Mouse (Mus musculus): ENCODE results near the gene Clpb. TPM values are rescaled to one million over a fixed set of nuclear protein-coding genes. Genes with fewer than 3 reads are reported as not detected.

Gene Clpb
- polyA plus RNA-seq, 1 experiment from 2014 or later, result 41.0 TPM

DNA sequence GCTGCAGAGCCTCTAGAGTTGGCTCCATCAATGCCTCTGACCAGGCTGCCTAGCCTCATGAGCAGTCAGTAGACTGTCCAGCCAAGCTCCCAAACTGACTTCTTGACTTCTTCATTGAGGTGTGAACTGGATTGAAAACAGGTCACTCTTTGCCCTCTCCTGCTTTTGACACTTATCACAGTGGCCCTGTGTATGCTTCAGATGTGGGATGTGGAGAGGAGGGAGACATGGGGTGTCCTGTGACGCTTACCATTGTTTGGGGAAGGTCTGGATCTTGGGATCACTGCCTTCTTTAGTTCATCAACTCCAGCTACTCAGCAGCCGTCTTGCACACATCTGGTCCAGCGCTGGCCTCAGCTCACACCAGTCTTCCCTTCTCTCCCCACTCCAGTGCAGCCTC is 36.9 kb downstream of the Clpb start:
- Histone ChIP-seq H3K9ac (no peak overlapping the region), H3K4me2 (replicated peaks) (no peak overlapping the region), H3K4me1 (no peaks in the 10 kb centered on the region), H3K27me3 (replicated peaks) (no peaks in the 10 kb centered on the region), H3K27ac (no peak overlapping the region), H3K4me3 (no peak overlapping the region), H3K9me3 (no peaks in the 10 kb centered on the region), H3K36me3 (no peaks in the 10 kb centered on the region)
- ATAC-seq (ENCODE audit: low FRiP score, low read depth), result no peak
- WGBS, result 80% methylated on average over 3 of the region's 3 CpGs

GRCm38 (mm10) chr7:101702706-101703105 is 39.3 kb downstream of the Clpb start:
- ATAC-seq (ENCODE audit: low FRiP score, low read depth), result no peak
- WGBS, result 90% methylated on average over 5 of the region's 5 CpGs
- Histone ChIP-seq H3K27ac (no peak overlapping the region), H3K27me3 (replicated peaks) (no peaks in the 10 kb centered on the region), H3K4me3 (no peak overlapping the region), H3K4me2 (replicated peaks) (no peak overlapping the region), H3K9ac (no peak overlapping the region), H3K4me1 (no peaks in the 10 kb centered on the region), H3K36me3 (no peaks in the 10 kb centered on the region), H3K9me3 (no peaks in the 10 kb centered on the region)

- ATAC-seq (ENCODE audit: low FRiP score, low read depth), result no peak
- Histone ChIP-seq H3K27me3 (replicated peaks) (no peaks in the 10 kb centered on the region), H3K9ac (no peak overlapping the region), H3K36me3 (no peaks in the 10 kb centered on the region), H3K4me1 (no peaks in the 10 kb centered on the region), H3K27ac (no peak overlapping the region), H3K9me3 (no peaks in the 10 kb centered on the region), H3K4me2 (replicated peaks) (no peak overlapping the region), H3K4me3 (no peak overlapping the region)
- 94% methylated on average over 3 of the region's 3 CpGs for WGBS
These were observed 46.2 kb downstream of the Clpb start for GRCm38 (mm10) chr7:101709586-101709985.

DNA sequence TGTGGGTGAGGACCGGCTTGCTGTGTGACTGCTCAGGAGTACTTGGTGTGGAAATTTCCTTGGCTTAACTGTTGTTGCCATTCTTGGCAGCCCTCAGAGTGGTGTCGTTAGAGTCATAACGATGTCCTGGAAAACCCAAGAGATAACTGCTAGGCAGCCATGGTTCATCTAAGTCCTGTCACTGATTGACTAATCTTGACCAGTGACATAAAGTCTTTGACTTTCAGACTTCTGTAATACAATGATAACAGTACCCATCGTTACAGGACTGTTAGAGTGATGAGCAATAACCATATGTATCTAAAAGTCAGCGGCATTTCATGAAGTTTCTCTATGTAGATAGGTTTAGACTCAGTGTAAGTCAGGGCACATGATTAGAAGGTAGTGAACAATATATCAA is 46.8 kb downstream of the Clpb start:
- no peak overlapping the region for H3K9ac ChIP-seq
- no peak overlapping the region for H3K27ac ChIP-seq
- H3K4me1 ChIP-seq, result no peaks in the 10 kb centered on the region
- H3K27me3 ChIP-seq (replicated peaks), result no peaks in the 10 kb centered on the region
- no peak overlapping the region for H3K4me3 ChIP-seq
- H3K9me3 ChIP-seq, result no peaks in the 10 kb centered on the region
- no peaks in the 10 kb centered on the region for H3K36me3 ChIP-seq
- H3K4me2 ChIP-seq (replicated peaks), result no peak overlapping the region
- WGBS, result 95% methylated on average over 5 of the region's 5 CpGs
- ATAC-seq (ENCODE audit: low FRiP score, low read depth), result no peak

GRCm38 (mm10) chr7:101713828-101714400 is 50.5 kb downstream of the Clpb start:
- H3K9me3 ChIP-seq, result no peaks in the 10 kb centered on the region
- H3K4me1 ChIP-seq, result no peaks in the 10 kb centered on the region
- H3K9ac ChIP-seq, result no peak overlapping the region
- ATAC-seq (ENCODE audit: low FRiP score, low read depth), result no peak
- no peaks in the 10 kb centered on the region for H3K36me3 ChIP-seq
- H3K4me2 ChIP-seq (replicated peaks), result no peak overlapping the region
- no peaks in the 10 kb centered on the region for H3K27me3 ChIP-seq (replicated peaks)
- whole genome bisulfite sequencing, result 75% methylated on average over 9 of the region's 9 CpGs
- H3K27ac ChIP-seq, result no peak overlapping the region
- no peak overlapping the region for H3K4me3 ChIP-seq

DNA sequence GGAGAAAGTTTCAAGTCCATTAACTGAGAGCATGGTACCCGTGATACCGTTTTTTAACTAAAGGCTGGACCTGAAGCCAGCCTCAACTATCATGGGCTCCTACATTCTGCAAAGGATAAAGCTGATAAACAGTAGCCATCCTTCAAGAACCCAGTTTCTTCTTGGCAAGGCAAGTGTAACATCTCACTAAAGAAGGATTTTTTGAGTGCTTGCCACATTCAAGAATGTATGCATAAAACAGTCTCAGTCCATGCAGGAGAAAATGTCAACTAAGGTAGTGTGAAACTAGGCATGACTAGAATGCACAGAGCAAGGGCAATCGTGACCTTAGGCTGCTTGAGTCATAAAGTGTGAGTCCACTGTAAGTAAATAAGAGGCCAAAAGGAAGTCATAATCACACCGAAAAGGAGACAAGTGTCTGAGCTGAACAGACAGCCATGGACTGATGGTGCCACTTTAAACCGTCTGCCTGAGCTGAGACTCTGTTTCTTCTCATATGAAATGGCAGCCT is 51.7 kb downstream of the Clpb start:
- no peaks in the 10 kb centered on the region for H3K36me3 ChIP-seq
- H3K27ac ChIP-seq, result no peak overlapping the region
- WGBS, result 84% methylated on average over 5 of the region's 5 CpGs
- no peak for ATAC-seq (ENCODE audit: low FRiP score, low read depth)
- no peaks in the 10 kb centered on the region for H3K9me3 ChIP-seq
- no peak overlapping the region for H3K9ac ChIP-seq
- H3K27me3 ChIP-seq (replicated peaks), result no peaks in the 10 kb centered on the region
- H3K4me2 ChIP-seq (replicated peaks), result no peak overlapping the region
- no peaks in the 10 kb centered on the region for H3K4me1 ChIP-seq
- no peak overlapping the region for H3K4me3 ChIP-seq

DNA sequence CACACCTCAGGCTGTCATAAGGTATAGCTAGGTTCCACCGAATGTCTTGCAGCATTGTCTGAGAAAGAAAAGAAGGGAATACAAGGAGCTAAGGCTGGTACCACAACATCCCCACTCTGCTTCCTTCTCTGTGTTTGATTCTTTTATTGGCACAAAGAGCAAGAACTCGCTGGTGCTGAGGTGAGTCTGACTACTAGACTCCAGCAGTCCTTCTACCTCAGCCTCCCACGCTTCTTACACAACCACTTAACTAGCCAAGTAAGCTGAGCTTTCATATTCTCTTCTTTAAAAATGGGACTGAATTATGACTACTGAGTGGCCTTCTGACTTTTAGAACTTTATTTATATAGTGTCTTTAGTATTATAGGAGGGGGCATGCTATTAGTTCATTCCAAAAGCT is 56.9 kb downstream of the Clpb start:
- Histone ChIP-seq H3K4me2 (replicated peaks) (no peak overlapping the region), H3K27me3 (replicated peaks) (no peaks in the 10 kb centered on the region), H3K4me3 (no peak overlapping the region), H3K9me3 (no peaks in the 10 kb centered on the region), H3K27ac (no peak overlapping the region), H3K36me3 (no peaks in the 10 kb centered on the region), H3K4me1 (no peaks in the 10 kb centered on the region), H3K9ac (no peak overlapping the region)
- no peak for ATAC-seq (ENCODE audit: low FRiP score, low read depth)
- 83% methylated on average over 3 of the region's 3 CpGs for WGBS

DNA sequence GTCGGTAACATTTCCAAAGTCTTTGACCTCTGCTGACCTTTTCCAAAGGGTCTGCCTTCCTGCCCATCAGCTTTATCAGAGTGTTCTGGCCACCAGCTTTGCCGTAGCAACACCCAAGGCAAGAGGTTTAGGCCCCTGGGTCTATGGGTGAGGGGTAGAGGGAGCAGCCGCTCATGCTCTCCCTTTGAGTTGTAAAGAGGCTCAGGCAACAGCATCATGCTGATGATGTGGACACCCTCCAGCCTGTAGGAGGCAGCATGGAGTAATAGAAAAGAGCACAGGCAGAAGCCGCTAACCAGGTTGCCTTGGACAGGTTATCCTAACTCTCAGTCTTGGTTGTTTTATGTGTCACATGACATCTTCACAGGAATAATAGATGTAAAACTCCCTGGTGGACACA is 61.6 kb downstream of the Clpb start:
- Histone ChIP-seq H3K27ac (no peak overlapping the region), H3K36me3 (no peaks in the 10 kb centered on the region), H3K27me3 (replicated peaks) (no peaks in the 10 kb centered on the region), H3K4me3 (no peak overlapping the region), H3K4me1 (peaks cover 8% of the 10 kb centered on the region; the same call in 1 of the 2 replicates), H3K4me2 (replicated peaks) (no peak overlapping the region), H3K9ac (no peak overlapping the region), H3K9me3 (no peaks in the 10 kb centered on the region)
- WGBS, result 45% methylated on average over 4 of the region's 4 CpGs
- ATAC-seq (ENCODE audit: low FRiP score, low read depth), result no peak

DNA sequence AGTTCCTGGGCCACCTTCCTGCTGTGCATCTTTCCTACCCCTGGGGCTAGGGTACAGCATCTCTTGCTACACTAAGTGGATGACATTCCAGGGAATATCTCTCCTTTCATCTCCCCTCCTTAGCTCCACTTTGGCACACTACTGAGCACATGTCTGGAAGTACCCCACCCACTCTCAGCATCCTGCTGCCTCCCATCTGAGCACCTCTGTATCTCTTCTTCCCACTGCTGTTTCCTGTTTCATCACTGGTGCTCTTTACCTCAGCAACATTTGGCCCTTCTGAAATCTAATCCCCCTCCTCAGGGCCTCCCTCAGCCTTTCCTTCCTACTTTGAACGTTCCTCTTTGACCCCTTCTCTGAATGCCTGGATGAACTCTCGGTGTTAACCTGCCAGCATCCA is 63.5 kb downstream of the Clpb start:
- H3K27me3 ChIP-seq (replicated peaks), result no peaks in the 10 kb centered on the region
- H3K36me3 ChIP-seq, result no peaks in the 10 kb centered on the region
- H3K27ac ChIP-seq, result no peak overlapping the region
- no peak for ATAC-seq (ENCODE audit: low FRiP score, low read depth)
- no peaks in the 10 kb centered on the region for H3K9me3 ChIP-seq
- H3K4me1 ChIP-seq, result peaks cover 8% of the 10 kb centered on the region; the same call in 1 of the 2 replicates
- no peak overlapping the region for H3K9ac ChIP-seq
- no peak overlapping the region for H3K4me2 ChIP-seq (replicated peaks)
- no peak overlapping the region for H3K4me3 ChIP-seq
- WGBS, result 62% methylated on average over 2 of the region's 2 CpGs

GRCm38 (mm10) chr7:101732096-101732495 is 68.7 kb downstream of the Clpb start:
- Histone ChIP-seq H3K27ac (no peak overlapping the region), H3K9ac (no peak overlapping the region), H3K36me3 (no peaks in the 10 kb centered on the region), H3K9me3 (no peaks in the 10 kb centered on the region), H3K4me1 (peaks cover 8% of the 10 kb centered on the region; the same call in 1 of the 2 replicates), H3K4me3 (no peak overlapping the region), H3K4me2 (replicated peaks) (no peak overlapping the region), H3K27me3 (replicated peaks) (no peaks in the 10 kb centered on the region)
- no peak for ATAC-seq (ENCODE audit: low FRiP score, low read depth)
- 87% methylated on average over 1 of the region's 1 CpGs for WGBS

DNA sequence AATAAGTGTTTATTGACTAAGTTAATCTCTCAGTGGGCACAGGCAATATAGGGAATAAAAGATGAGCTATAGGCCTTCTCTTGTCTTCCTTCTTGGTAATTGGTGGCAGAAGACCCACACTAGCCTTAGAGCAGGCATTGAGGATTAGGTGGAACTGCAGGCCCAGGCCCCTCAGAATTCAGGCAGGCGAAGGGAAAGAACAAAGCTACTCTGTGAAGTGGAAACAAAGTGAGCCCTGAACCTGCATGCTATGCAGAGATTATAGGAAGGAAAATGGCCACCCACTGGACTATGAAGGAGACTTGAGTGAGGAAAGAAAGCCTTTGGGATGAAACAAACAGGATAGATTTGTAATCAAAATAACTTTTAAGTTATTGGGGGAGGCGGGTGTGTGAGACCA is 69.6 kb downstream of the Clpb start:
- Histone ChIP-seq H3K27me3 (replicated peaks) (no peaks in the 10 kb centered on the region), H3K4me2 (replicated peaks) (no peak overlapping the region), H3K4me3 (no peak overlapping the region), H3K9me3 (no peaks in the 10 kb centered on the region), H3K36me3 (no peaks in the 10 kb centered on the region), H3K9ac (no peak overlapping the region), H3K4me1 (peaks cover 8% of the 10 kb centered on the region; the same call in 1 of the 2 replicates), H3K27ac (no peak overlapping the region)
- WGBS, result 70% methylated on average over 2 of the region's 2 CpGs
- ATAC-seq (ENCODE audit: low FRiP score, low read depth), result no peak

DNA sequence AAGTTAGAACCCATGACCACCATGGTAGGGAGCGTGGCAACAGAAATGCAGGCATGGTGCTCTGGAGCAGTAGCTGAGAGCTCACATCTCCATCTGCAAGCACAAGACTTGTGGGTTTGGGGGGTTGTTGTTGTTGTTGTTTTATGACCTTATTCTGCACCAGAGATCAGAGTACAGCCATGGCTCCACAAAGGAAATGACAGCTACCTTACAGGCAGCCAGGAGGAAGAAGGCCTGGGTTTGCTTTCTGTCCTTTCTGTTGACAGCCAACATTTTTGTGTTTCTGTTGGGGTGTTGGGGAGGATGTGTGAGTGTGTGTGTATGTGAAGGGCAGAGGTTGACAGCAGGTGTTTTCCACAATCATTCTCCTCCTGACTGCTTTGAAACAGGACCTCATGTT is 71.9 kb downstream of the Clpb start:
- Histone ChIP-seq H3K9me3 (no peaks in the 10 kb centered on the region), H3K4me3 (no peak overlapping the region), H3K4me2 (replicated peaks) (no peak overlapping the region), H3K36me3 (no peaks in the 10 kb centered on the region), H3K4me1 (peaks cover 8% of the 10 kb centered on the region; the same call in 1 of the 2 replicates), H3K27me3 (replicated peaks) (no peaks in the 10 kb centered on the region), H3K27ac (no peak overlapping the region), H3K9ac (no peak overlapping the region)
- 97% methylated on average over 1 of the region's 1 CpGs for WGBS
- ATAC-seq (ENCODE audit: low FRiP score, low read depth), result no peak

GRCm38 (mm10) chr7:101737735-101738134 is 74.3 kb downstream of the Clpb start:
- H3K4me3 ChIP-seq, result no peak overlapping the region
- H3K4me1 ChIP-seq, result peaks cover 8% of the 10 kb centered on the region; the same call in 1 of the 2 replicates
- no peak overlapping the region for H3K27ac ChIP-seq
- WGBS, result 84% methylated on average over 3 of the region's 3 CpGs
- no peak overlapping the region for H3K4me2 ChIP-seq (replicated peaks)
- no peak for ATAC-seq (ENCODE audit: low FRiP score, low read depth)
- H3K9ac ChIP-seq, result no peak overlapping the region
- H3K9me3 ChIP-seq, result no peaks in the 10 kb centered on the region
- no peaks in the 10 kb centered on the region for H3K27me3 ChIP-seq (replicated peaks)
- no peaks in the 10 kb centered on the region for H3K36me3 ChIP-seq

Data from neural tube, embryonic 12.5 days (tissue).